Mouse (Mus musculus) skeletal muscle tissue, adult 2 months (tissue): ENCODE measurements around the gene Sult6b2.

ENCODE experiments used
- DNase-seq: peaks from one replicate; pipeline ENCODE4 v3.0.0-alpha.2; 2012; ENCODE audit warnings: low read depth, low spot score

Sult6b2 gene

DNA sequence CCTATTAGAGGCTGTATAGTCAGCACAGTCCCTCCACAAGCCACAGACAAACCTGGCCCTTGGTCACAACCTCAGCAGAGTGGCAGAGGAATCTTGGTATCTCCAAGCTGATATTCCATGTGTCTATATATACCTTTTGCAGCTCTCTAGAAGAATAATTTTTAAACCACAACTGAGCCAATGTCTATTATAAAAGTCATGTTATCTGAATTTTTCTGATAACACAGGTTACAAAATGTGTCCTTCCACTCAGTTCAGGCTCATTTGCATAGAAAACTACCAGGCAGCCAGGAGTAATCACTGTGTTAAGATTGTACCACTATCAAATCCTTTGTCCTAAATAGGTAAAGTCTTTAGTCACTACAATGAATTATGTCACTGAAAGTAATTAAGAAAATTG, at the start of gene Sult6b2:
TSS of gene Sult6b2 (minus strand) at position 101 of the 400 bp plus-strand sequence.
- no peak for DNase-seq

DNA sequence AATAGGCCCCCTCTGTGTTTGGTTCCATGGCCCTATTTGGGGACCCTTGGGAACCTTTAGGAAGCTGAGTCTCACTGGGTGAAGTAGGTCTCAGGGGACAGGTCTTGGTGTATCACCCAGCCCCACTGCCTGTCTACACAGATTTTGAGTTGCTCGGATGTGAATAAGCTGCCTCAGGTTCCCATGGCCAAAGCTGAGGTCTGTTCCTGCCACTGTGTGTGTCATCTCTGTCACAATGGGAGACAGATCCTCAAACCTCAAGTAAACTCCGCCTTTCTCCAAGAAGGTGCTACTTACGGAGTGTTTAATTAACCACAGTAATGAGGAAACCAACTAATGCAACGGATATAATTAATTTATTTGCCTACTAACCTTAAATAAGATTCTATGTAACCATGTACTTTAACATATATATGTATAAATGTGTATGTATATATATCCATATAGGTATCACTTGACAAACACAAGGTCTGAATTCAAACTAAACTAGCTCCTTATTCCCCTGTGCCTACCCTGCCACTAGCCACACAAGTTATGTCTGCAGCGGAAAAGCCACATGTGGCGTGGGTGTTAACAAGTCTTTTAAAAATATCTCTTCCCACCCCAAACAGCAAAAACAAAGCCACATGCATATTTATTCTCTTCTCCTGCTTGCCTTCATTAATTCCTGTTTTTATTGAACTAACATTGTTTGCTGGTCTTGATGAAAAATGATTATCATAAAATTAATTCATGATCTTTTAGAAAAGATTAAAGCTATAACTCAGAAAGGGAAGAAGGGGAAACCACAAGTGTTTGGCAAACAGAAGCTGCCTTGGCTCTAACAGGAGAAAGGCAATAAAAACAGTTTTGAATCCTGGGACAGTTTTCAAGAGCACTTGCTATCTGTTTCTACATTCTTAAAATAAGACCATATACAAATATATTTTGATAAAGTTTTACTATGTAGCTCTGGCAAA, 48.4 kb upstream of the Sult6b2 start:
- DNase-seq, result no peak

DNA sequence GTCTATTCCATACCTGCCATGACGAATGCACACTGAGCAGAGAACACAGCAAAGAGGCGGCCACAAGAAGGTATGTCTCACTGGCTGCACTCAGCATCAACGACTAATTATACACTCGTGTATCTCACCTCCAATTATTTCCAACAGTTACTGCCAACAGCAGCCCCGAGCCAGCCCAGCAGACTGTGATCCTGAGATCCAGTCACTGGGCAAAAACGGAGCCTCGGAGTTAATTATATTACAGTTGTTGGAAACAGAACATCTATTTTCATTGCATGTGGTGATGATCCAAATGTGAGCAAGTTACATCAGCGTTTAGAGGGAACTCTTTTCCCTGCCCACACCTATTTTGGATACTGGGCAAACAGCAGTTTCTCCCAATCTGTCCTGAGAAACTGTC, 46.1 kb upstream of the Sult6b2 start:
- DNase-seq, result no peak

DNA sequence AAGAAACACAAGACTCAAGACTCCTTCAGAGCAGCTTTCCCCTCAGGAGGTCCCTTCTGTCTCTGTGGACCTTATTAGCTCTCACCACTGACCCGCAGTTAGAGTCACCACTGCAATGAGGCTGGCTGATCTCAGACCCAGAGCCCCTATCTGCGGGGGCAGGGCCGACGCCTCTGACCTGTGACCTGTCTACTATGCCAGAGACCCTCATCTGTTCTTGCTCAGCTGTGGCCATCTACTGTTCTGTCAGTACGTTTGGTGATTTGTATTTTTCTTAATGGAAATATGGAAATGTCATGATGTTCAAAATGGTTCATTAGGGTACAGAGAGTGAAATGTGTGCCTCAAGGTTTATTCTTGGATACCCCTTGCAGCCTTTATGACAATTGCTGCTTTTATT, 45.0 kb upstream of the Sult6b2 start:
- DNase-seq, result no peak

DNA sequence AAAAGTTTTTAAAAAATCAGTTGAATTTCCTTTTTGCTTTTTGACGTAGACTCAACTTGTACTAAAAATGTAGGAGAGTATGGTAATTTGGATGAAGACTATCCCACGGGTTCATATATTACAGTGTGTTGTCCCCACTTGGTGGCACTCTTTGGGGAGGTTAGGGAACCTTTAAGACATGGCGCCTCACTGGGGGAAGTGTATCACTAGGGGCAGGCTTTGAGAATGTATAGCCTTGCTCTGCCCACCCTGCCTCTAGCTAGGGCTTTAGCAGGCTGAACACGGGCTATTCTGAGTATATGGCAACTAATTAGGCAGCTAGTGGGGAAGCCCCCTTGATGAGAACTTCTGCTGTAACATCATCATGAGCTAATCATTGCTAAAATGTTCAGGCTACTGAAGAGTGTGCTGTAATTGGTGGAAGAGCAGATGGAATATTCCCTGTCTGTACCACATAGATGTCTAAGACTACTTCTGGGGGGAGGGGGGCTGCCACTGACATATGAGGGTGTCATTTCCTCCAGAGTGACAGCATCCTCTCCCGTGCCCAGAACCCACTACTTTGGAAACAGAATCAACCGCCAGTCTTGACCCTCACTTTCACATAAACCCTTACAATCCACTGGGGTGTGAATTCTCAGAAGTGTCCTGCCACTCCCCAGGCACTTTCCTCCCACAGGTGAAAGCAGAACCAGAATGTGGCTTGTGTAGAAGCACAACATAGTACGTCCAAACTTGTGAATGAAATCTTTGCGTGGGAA, 43.8 kb upstream of the Sult6b2 start:
- no peak for DNase-seq

DNA sequence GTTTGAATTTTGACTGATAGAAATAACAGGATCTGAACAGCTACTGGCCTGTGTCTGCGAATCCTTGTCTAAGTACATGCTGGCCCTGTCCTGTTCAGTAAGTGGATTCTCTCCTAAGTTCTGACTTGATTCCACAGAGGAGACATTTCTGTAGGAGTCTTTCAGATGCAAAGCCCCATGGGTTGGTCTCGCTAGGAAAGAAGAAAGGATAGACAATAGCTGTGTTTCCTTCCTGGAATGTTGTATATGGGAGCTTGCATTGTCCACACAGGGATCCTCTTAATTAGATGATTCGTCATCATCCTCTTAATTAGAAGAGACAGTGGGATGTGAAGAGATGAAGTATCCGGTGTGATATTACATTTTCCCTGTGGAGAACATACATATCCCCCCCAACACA, 42.6 kb upstream of the Sult6b2 start:
- DNase-seq, result no peak

DNA sequence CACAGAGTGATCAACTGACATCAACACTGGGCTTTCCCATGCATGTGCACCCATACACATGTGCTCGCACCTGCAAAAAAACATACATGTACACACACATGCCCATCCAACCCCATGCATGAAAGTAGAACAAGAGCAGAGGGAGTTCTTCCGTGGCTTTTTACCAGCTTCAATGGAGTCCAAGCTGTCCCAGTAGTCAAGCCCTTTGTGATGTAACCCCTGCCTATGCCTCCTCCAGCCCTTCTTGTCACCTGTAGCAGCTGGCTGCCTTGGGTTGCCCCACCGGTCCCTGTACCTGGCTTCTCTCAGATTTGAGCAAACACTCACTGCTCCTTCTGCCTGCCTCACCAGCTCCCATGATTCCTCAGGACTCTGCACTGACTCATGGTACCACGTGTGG, 40.8 kb upstream of the Sult6b2 start:
- no peak for DNase-seq

DNA sequence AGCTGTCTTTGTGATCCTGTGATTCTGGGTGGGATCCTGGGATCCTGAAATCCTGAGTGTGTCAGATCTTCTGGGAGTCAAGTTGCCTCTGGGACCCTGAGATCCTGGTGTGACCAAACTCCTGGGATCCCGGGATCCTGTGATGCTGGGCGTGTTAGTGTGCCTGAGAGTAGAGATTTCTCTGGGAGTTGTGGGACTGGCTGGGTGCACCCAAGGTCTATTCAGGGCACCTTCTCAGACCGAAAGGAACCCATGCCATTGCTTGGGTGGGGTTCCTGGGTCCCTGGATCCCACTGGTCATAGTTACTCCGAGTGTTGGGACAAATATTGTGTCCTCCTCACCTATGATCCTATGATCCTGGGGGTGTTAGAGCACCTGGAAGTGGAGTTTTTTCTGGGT, 39.8 kb upstream of the Sult6b2 start:
- no peak for DNase-seq

DNA sequence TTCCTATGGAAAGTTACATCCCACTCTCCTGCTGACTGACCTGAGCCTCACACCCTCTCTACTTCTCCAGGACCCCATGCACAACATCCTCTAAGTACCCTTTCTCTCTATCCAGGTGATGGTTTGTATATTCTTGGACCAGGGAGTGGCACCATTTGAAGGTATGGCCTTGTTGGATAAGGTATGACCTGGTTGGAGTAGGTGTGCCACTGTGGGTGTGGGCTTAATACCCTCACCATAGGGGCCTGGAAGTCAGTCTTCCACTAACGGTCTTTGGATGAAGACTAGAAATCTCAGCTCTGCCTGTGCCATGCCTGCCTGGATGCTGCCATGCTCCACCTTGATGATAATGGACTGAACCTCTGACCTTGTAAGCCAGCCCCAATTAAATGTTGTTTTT, 34.2 kb upstream of the Sult6b2 start:
- DNase-seq, result no peak

DNA sequence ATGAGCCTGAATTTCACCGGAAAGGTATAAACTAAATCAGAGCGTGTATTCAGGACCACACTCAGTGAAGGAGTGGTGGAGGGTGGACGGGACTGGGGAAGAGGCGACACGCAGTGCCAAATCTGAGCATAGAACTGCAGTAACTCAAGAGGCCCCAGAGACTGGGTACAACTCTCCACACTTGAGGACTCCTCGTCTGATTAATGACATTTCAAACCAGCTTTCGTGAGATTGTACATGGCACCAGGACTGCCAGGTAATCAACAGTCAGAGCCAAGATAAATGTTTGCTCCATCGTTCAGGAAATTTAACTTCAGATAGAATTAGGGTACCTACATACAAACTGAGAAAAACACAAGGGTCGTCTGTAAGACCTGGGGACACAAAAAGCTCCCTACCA, 33.0 kb upstream of the Sult6b2 start:
- no peak for DNase-seq

DNA sequence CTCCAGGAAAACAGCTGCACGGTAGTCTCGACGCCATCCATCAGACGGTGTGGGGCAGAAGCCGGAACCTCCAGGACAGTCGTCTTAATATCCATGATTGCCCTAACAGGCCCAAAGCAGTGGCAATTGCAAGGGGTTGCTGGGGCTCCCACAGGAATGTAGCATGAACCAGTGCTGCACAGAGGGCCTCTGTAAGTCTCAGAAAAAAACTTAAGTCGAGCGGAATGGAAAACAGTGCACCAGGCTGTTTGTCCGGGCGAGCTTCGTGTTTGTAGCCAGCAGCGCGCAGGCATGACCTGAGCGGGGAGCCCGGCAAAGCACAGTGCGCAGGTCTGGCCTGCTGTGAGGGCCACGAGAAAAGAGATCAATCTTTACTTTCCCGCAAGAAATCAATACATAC, 31.4 kb upstream of the Sult6b2 start:
- no peak for DNase-seq

DNA sequence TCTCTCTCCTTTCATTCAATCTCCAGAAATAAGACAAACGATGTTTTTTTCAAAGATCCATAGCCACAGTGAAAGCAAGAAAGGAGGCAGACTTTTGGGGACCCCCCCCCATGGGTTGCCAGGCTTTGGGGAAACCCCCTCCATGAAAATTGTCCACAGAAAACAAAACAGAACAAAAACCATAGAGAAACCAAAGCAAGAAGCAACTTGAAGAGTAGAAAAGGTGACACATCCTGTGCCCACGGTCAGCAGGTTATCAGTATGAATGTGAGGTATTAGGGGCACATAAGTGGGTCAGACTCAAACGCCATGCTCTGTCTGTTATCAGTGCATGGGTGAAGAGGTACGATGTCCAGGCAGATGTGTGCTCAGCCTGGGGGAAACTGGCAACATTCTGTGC, 30.6 kb upstream of the Sult6b2 start:
- no peak for DNase-seq

DNA sequence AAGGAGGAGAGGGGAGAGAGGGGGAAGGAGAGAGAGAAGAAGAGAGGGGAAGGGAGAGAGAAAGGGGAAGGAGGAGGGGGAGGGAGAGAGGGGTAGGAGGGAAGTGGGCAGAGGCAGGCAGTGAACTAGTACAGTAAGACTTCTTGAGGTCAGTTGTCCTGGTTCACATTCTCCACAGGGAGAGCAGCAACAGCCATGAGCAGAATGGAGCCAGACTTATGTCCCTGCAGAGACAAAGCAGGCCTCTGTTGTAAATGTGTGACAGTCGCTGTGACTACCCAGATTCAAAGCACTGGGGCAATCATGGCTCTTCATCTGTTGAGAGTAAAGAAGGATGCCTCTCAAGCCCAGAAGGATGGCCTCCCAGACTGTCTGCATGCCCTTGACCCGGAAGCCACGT, 27.4 kb upstream of the Sult6b2 start:
- DNase-seq, result no peak

DNA sequence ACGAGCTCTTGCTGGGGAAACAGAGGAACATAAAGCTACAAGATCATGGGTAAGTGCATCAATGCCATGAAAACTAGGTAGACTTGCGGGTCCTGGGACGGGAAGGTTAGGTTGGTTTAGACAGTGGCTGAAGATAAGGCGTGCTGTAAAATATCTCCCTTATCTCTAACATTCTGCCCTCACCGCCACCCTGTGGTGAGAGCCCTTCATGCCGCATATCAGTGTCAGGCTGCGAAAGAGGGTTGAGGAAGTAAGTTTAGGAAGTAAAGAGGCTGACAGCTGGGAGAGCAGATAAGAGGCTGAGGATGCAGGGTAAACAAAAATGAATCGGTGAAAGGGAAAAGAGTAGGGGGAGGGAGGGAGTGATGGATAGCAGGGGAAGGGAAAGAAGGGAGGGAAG, 26.9 kb upstream of the Sult6b2 start:
- no peak for DNase-seq

DNA sequence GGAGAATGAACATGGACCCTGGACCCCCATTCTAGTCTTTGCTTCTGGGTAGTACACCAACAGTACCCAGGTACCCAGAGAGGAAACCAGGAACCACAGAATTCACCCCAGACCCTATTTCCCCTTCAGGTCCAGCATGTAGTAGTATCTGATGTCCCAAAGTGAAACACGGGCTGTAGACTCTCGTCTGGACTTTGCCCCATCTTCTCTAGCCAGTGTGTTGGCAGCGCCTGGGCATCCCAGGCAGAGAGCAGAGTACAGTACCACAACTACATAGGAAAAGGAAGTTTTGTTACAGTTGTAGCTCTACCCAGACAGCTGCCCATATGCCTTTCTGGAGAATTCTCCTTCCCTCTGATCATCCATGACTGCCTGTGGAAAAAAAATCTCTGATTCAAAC, 25.9 kb upstream of the Sult6b2 start:
- no peak for DNase-seq

DNA sequence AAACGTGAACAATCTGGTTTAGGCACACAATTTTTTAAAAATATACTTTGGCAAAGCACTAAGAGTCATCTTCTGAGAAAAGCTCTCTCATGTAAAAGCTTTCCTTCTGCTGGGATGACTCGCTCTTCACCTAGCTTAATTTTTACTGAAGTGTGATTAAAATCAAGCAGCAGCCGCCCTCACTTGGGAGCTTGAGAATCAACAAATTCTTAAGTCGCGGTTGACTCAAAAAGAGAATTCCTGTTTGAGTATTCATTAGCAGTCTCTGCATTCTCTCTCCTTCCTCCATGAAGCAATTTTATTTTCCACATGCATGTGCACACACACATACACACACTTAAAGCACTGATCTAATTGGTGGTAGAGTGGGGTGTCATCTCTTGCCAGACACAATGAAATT, 21.1 kb upstream of the Sult6b2 start:
- DNase-seq, result no peak

DNA sequence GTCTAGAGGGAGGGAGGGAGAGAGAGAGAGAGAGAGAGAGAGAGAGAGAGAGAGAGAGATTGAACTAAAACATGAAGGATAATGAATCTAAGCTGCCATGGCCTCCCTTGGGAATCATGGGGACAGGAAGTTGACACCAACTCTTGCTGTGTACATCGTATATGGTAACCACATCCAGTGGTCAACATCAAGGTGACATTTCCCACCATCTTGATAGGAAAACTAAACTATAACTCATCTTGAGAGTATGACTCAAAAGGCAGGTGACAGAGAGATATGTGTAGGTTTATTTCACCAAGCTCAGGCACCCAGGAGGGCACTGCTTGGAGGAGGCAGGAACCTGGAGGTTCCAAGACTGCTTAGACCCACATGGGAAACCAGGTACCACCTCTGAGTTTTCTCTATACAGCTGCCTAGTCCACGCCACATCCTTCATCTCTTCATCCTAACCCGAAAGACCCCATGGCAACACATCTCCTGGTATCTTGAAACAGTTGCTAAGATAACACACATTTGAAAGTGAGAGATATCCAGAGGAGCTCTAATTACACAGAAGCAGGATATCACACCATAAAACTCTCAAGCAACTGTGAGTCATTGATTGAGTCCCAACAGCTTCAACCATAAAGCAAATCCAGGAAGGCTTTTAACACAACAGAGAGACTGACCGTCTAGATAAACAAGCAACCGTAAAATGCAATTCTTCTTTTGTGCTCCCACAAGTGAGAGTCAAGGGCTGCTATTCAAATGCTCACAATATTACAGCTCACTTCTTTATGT, 18.9 kb upstream of the Sult6b2 start:
- DNase-seq, result no peak

DNA sequence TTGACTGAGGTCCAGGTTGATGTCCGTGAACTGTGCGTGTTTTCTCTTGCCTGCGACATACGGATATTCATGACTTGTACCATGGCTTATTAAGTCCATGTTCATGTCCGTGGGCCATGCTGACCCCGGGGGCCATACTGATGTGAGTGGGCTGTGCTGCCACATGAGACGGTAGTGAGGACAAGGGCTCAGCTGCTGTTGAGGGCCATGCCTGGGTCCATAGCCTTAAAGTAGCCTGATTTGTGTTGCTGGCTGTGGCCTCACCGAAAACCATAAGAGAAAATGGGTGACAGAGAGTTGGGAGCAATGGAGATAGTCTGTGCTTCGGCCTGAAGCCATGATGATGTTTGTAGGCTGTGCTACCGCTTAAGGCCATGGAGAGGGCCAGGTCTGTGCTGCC, 14.0 kb upstream of the Sult6b2 start:
- DNase-seq, result no peak

DNA sequence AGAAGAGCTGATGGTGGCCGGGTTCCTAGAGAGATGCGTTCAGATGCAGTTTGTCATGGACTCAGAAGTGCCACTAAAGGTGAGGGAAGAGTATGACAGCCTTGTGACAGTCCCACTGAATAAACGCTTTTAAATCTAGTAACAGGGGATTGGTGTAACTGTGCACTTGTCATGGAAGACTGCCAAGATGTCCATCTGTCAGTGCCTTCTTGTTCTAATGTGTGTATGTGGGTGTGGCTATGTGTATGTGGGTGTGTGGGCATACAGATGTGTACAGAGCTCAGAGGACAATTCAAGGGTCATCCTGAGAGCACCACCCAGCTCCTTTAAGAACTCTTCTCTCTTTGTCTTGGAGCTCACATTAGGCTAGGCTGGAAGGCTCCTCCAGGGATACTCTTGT, 11.2 kb upstream of the Sult6b2 start:
- no peak for DNase-seq

DNA sequence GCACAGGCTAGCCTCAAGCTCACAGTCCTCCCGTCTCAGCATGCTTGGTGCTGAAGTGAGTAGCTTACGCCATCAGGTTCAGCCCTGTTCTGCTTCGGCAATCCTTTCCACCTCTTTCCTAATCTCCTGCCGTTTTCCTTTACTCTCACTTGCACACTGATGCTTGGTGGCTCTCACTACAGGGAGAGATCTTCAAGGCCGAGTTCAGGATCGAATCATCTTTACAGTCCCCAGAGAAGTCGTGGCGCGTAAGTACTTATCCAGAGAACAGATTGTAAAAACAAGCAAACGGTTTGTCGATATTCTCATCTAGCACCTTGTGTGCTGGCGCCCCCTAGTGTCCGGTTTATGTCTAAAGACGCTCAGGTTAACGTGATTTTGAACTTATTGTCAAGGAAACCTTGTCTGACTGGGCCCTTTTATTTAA, 10.2 kb upstream of the Sult6b2 start:
- DNase-seq, result peak; percentile 42

DNA sequence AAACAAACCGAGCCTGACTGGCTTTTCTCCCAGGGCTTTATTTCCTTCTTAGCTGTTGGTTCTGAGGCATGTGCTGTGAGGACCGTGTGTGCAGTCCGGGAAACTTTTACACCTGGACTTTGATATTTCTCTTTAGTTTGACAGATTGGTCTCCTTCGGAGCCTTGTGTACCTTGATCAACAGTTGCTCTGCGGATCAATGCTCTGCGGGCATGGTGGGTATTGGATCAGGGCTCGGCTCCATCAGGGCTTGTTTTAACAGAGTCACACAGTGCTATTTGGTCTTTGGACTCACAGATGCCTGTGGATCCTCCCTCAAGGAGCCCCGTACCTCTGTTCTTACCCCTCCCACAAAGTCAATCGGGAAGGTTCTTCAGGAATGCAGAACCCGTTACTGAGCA, 9.7 kb upstream of the Sult6b2 start:
- DNase-seq, result no peak

DNA sequence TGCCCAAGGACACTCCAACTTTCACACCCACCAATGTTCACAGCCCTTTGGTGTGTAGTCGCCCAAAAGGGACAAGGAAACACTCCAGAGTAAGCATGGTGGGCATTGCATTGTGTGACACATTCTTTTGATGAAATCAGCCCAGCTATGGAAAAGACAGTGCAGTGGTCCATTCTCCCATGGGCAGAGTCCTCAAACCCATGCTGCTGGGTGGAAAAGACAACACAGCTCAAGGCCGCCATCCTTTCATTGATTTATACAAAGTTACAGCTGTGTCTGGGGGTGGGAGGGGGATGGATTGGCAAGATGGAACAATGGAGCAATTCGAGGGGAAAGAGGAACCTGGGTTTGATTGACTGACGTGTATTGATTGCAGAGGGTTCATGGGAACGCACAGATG, 8.7 kb upstream of the Sult6b2 start:
- no peak for DNase-seq
